Mouse (Mus musculus): ENCODE measurements around the gene Rpl23. TPM values are rescaled to one million over a fixed set of nuclear protein-coding genes. Genes with fewer than 3 reads are reported as not detected.

The Rpl23 gene
- polyA plus RNA-seq, 1 experiment = 96.9 TPM

- peak within 1 kb of the TSS; percentile 100 for H3K27ac ChIP-seq (ENCODE audit: insufficient read depth, low read length)
- no peaks in the 10 kb centered on the region for H3K27me3 ChIP-seq (ENCODE audit: control insufficient read depth, insufficient read depth, low read length)
- peak in 1 of 2 experiments; percentile 63 for DNase-seq (ENCODE audit: low read depth in 1 of 2, low spot score in 2 of 2)
- TF ChIP-seq POLR2A (IDR thresholded peaks at IDR 0.05; ENCODE audit: low read depth, low read length) (no peak), CTCF (IDR thresholded peaks at IDR 0.05; ENCODE audit: extremely low read depth, insufficient read depth, insufficient read length, insufficient replicate concordance) (no peak)
- under 1% methylated on average over 60 of the region's 63 CpGs for WGBS
- peak within 1 kb of the TSS; percentile 100 for H3K4me3 ChIP-seq (ENCODE audit: extremely low read depth, insufficient read depth, insufficient read length)
- H3K4me1 ChIP-seq (ENCODE audit: control insufficient read depth, insufficient read depth, insufficient read length) = peaks cover 15% of the 10 kb centered on the region; the same call in 1 of the 2 replicates
- peaks cover 8% of the 10 kb centered on the region; the same call in 1 of the 2 replicates for H3K36me3 ChIP-seq (ENCODE audit: control insufficient read depth, insufficient read depth, low read length)
Measured at GRCm38 (mm10) chr11:97744063-97744717, 38.0 kb downstream of the Rpl23 start, which contains the start of gene Pip4k2b. TSS of gene Pip4k2b (minus strand) at chr11:97744704.

GRCm38 (mm10) chr11:97743423-97743822 is 38.8 kb downstream of the Rpl23 start:
- Histone ChIP-seq H3K27ac (ENCODE audit: insufficient read depth, low read length) (peak overlapping the region; percentile 90), H3K4me1 (ENCODE audit: control insufficient read depth, insufficient read depth, insufficient read length) (peaks cover 15% of the 10 kb centered on the region; the same call in 1 of the 2 replicates), H3K4me3 (ENCODE audit: extremely low read depth, insufficient read depth, insufficient read length) (peak overlapping the region; percentile 80), H3K36me3 (ENCODE audit: control insufficient read depth, insufficient read depth, low read length) (peaks cover 6% of the 10 kb centered on the region; the same call in 1 of the 2 replicates), H3K27me3 (ENCODE audit: control insufficient read depth, insufficient read depth, low read length) (no peaks in the 10 kb centered on the region)
- peak in 1 of 2 experiments; percentile 18 for DNase-seq (ENCODE audit: low read depth in 1 of 2, low spot score in 2 of 2)
- under 1% methylated on average over 9 of the region's 9 CpGs for WGBS
- TF ChIP-seq POLR2A (IDR thresholded peaks at IDR 0.05; ENCODE audit: low read depth, low read length) (no peak), CTCF (IDR thresholded peaks at IDR 0.05; ENCODE audit: extremely low read depth, insufficient read depth, insufficient read length, insufficient replicate concordance) (no peak)

GRCm38 (mm10) chr11:97742591-97742990 is 39.6 kb downstream of the Rpl23 start:
- peaks cover 15% of the 10 kb centered on the region; the same call in 1 of the 2 replicates for H3K4me1 ChIP-seq (ENCODE audit: control insufficient read depth, insufficient read depth, insufficient read length)
- H3K36me3 ChIP-seq (ENCODE audit: control insufficient read depth, insufficient read depth, low read length) = peaks cover 3% of the 10 kb centered on the region; the same call in 1 of the 2 replicates
- WGBS = 47% methylated on average over 9 of the region's 9 CpGs
- H3K27ac ChIP-seq (ENCODE audit: insufficient read depth, low read length) = peak overlapping the region; percentile 90; the same call in 1 of the 2 replicates
- DNase-seq (ENCODE audit: low read depth in 1 of 2, low spot score in 2 of 2) = no peak
- TF ChIP-seq CTCF (IDR thresholded peaks at IDR 0.05; ENCODE audit: extremely low read depth, insufficient read depth, insufficient read length, insufficient replicate concordance) (no peak), POLR2A (IDR thresholded peaks at IDR 0.05; ENCODE audit: low read depth, low read length) (no peak)
- no peaks in the 10 kb centered on the region for H3K27me3 ChIP-seq (ENCODE audit: control insufficient read depth, insufficient read depth, low read length)
- peak overlapping the region; percentile 21 for H3K4me3 ChIP-seq (ENCODE audit: extremely low read depth, insufficient read depth, insufficient read length)

GRCm38 (mm10) chr11:97742157-97742556 is 40.1 kb downstream of the Rpl23 start:
- no peak for TF ChIP-seq CTCF (IDR thresholded peaks at IDR 0.05; ENCODE audit: extremely low read depth, insufficient read depth, insufficient read length, insufficient replicate concordance)
- WGBS = 80% methylated on average over 5 of the region's 5 CpGs
- peaks cover 15% of the 10 kb centered on the region; the same call in 1 of the 2 replicates for H3K4me1 ChIP-seq (ENCODE audit: control insufficient read depth, insufficient read depth, insufficient read length)
- H3K27me3 ChIP-seq (ENCODE audit: control insufficient read depth, insufficient read depth, low read length) = no peaks in the 10 kb centered on the region
- H3K36me3 ChIP-seq (ENCODE audit: control insufficient read depth, insufficient read depth, low read length) = peaks cover 3% of the 10 kb centered on the region; the same call in 1 of the 2 replicates
- H3K4me3 ChIP-seq (ENCODE audit: extremely low read depth, insufficient read depth, insufficient read length) = no peak overlapping the region
- DNase-seq (ENCODE audit: low read depth in 1 of 2, low spot score in 2 of 2) = no peak
- no peak overlapping the region for H3K27ac ChIP-seq (ENCODE audit: insufficient read depth, low read length)

DNA sequence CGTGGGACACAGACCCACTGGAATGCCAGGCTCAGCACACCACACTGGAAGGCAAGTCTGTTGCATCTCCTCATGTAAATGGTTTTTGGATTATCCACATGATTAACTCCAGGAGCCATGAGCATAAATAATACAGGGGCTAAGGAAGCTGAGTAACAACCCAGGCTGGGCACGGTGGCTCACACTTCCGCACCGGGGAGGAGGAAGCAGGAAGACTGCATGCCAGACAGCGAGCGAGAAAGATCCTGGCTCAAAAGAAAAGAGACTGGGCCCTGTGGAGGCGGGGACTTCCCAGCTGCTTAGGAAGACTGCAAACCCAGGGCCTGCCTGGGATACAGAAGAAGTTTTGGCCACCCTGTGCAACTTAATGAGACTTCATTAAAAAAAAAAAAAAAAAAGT is 42.0 kb downstream of the Rpl23 start:
- 44% methylated on average over 7 of the region's 7 CpGs for WGBS
- TF ChIP-seq POLR2A (IDR thresholded peaks at IDR 0.05; ENCODE audit: low read depth, low read length) (no peak), CTCF (IDR thresholded peaks at IDR 0.05; ENCODE audit: extremely low read depth, insufficient read depth, insufficient read length, insufficient replicate concordance) (no peak)
- no peaks in the 10 kb centered on the region for H3K27me3 ChIP-seq (ENCODE audit: control insufficient read depth, insufficient read depth, low read length)
- DNase-seq (ENCODE audit: low read depth in 1 of 2, low spot score in 2 of 2) = peak in 1 of 2 experiments; percentile 22
- H3K4me1 ChIP-seq (ENCODE audit: control insufficient read depth, insufficient read depth, insufficient read length) = peaks cover 15% of the 10 kb centered on the region; the same call in 1 of the 2 replicates
- no peak overlapping the region for H3K4me3 ChIP-seq (ENCODE audit: extremely low read depth, insufficient read depth, insufficient read length)
- H3K27ac ChIP-seq (ENCODE audit: insufficient read depth, low read length) = no peak overlapping the region
- no peaks in the 10 kb centered on the region for H3K36me3 ChIP-seq (ENCODE audit: control insufficient read depth, insufficient read depth, low read length)

DNA sequence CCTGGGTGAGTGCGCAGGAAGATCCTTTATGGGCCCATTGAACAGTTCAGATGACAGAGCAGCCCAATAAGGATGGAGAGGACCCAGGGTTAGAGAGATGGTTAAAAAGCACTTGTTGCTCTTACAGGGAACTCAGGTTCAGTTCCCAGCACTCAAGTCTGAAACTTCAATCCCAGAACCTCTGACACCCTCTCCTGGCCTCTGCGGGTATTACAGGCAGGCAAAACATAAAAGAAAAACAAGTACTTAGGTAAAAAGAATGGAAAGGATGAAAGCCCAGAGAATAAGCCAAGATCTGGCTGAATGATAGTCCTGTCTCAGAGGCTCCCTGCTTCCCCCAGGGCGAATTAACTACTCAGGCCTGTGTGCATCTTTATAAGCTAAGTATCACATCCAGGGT is 43.1 kb downstream of the Rpl23 start:
- Histone ChIP-seq H3K27me3 (ENCODE audit: control insufficient read depth, insufficient read depth, low read length) (no peaks in the 10 kb centered on the region), H3K27ac (ENCODE audit: insufficient read depth, low read length) (no peak overlapping the region), H3K36me3 (ENCODE audit: control insufficient read depth, insufficient read depth, low read length) (no peaks in the 10 kb centered on the region), H3K4me1 (ENCODE audit: control insufficient read depth, insufficient read depth, insufficient read length) (peaks cover 15% of the 10 kb centered on the region; the same call in 1 of the 2 replicates), H3K4me3 (ENCODE audit: extremely low read depth, insufficient read depth, insufficient read length) (no peak overlapping the region)
- no peak for TF ChIP-seq CTCF (IDR thresholded peaks at IDR 0.05; ENCODE audit: extremely low read depth, insufficient read depth, insufficient read length, insufficient replicate concordance)
- no peak for TF ChIP-seq POLR2A (IDR thresholded peaks at IDR 0.05; ENCODE audit: low read depth, low read length)
- WGBS = 100% methylated on average over 3 of the region's 3 CpGs
- DNase-seq (ENCODE audit: low read depth in 1 of 2, low spot score in 2 of 2) = no peak

DNA sequence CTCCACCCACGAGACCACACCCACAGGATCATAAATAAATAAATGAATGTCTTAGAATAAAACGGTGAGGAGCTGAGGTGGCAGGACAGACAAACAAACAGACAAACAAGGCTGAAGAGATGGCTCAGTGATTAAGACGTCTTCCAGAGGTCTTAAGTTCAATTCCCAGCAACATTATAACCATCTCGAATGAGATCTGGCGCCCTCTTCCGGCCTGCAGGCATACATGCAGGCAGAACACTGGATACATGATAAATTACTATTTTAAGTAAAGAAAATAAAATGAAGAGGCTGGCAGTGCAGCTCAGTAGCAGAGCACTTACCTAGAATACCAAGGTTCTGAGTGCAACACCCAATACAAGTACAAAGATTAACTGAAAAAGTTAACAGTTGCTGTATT is 43.5 kb downstream of the Rpl23 start:
- TF ChIP-seq CTCF (IDR thresholded peaks at IDR 0.05; ENCODE audit: extremely low read depth, insufficient read depth, insufficient read length, insufficient replicate concordance) = no peak
- no peak for TF ChIP-seq POLR2A (IDR thresholded peaks at IDR 0.05; ENCODE audit: low read depth, low read length)
- no peaks in the 10 kb centered on the region for H3K36me3 ChIP-seq (ENCODE audit: control insufficient read depth, insufficient read depth, low read length)
- WGBS = 72% methylated on average over 6 of the region's 6 CpGs
- H3K27me3 ChIP-seq (ENCODE audit: control insufficient read depth, insufficient read depth, low read length) = no peaks in the 10 kb centered on the region
- H3K27ac ChIP-seq (ENCODE audit: insufficient read depth, low read length) = no peak overlapping the region
- peaks cover 15% of the 10 kb centered on the region; the same call in 1 of the 2 replicates for H3K4me1 ChIP-seq (ENCODE audit: control insufficient read depth, insufficient read depth, insufficient read length)
- no peak for DNase-seq (ENCODE audit: low read depth in 1 of 2, low spot score in 2 of 2)
- no peak overlapping the region for H3K4me3 ChIP-seq (ENCODE audit: extremely low read depth, insufficient read depth, insufficient read length)

Data from spleen, adult 2 months (tissue).